Mouse (Mus musculus) bone marrow, adult 2 months (tissue): ENCODE data around the gene Gm5891. TPM values are rescaled to one million over a fixed set of nuclear protein-coding genes. Genes with fewer than 3 reads are reported as not detected.
"Not testable (repeated sequence)": the region's sequence is repeated elsewhere in the genome, so short reads cannot be mapped to it uniquely, and the experiment has no call there.

Experiments
- H3K27ac ChIP-seq: fragments of 200-500 bp; 2 replicates; pipeline ENCODE4 v1.5.1; 2012; ENCODE audit warnings: low read depth, mild to moderate bottlenecking, control low read depth, inconsistent platforms, low read length; ENCODE audit not compliant: control insufficient read depth, poor library complexity, insufficient read depth
- H3K4me1 ChIP-seq: fragments of 200-500 bp; 2 replicates; pipeline ENCODE4 v1.6.1; 2011; ENCODE audit warnings: low read length; ENCODE audit not compliant: control insufficient read depth, insufficient read depth
- H3K4me3 ChIP-seq: fragments of 200-500 bp; replicated peaks from 2 replicates; pipeline ENCODE3; 2011; ENCODE audit warnings: mild to moderate bottlenecking, low read depth, low read length, control low read depth; ENCODE audit not compliant: control insufficient read depth
- WGBS: fragments of 180-500 bp; shearing (Covaris S2); methylation state at CpG from one replicate; pipeline ENCODE4 v1.1.7; 2018; 5-methylcytosine and 5-hydroxymethylcytosine counted together
- polyA plus RNA-seq: library from polyadenylated mRNA; stranded (reverse); fragments of >200 nt; gene quantifications from 2 replicates; pipeline ENCODE4 v1.2.4, GENCODE M21; 2011; ENCODE audit warnings: low replicate concordance; ENCODE audit not compliant: missing spikeins, insufficient read depth, insufficient read length

The Gm5891 gene
- polyA plus RNA-seq = 2.6 TPM in 1 of 2 replicates, not detected in the other

- H3K4me3 ChIP-seq, H3K27ac ChIP-seq, H3K4me1 ChIP-seq: not testable (repeated sequence)
- WGBS = no CpG with 5 or more reads among the region's 1 CpGs
Measured at GRCm38 (mm10) chr7:21921191-21921590, at the start of gene Gm5891. TSS of gene Gm5891 (minus strand) at chr7:21921291.

Other genes starting within 250 kb of the Gm5891 start
- gene Gm4175, start 159.8 kb downstream of the Gm5891 start, polyA plus RNA-seq = not detected in 2 replicates
- gene Gm4177, start 124.6 kb downstream of the Gm5891 start, polyA plus RNA-seq = not detected in 2 replicates
- not detected in 2 replicates for gene Vmn1r135, start 88.9 kb downstream of the Gm5891 start, polyA plus RNA-seq
- gene Gm5725, start 77.0 kb downstream of the Gm5891 start, polyA plus RNA-seq = not detected in 2 replicates
- gene Vmn1r137, start 73.3 kb upstream of the Gm5891 start, polyA plus RNA-seq = not detected in 2 replicates
- not detected in 2 replicates for gene Vmn1r138, start 107.6 kb upstream of the Gm5891 start, polyA plus RNA-seq
- gene Gm6176, start 135.0 kb upstream of the Gm5891 start, polyA plus RNA-seq = not detected in 2 replicates
- gene Vmn1r139, start 147.8 kb upstream of the Gm5891 start, polyA plus RNA-seq = not detected in 2 replicates
- gene Gm16451, start 197.0 kb upstream of the Gm5891 start, polyA plus RNA-seq = not detected in 2 replicates
- not detected in 2 replicates for gene Gm10666, start 213.4 kb upstream of the Gm5891 start, polyA plus RNA-seq
- gene Vmn1r142, start 242.7 kb upstream of the Gm5891 start, polyA plus RNA-seq = not detected in 2 replicates